Mouse (Mus musculus) layer of hippocampus, adult 11-12 months (tissue): ENCODE measurements around the gene a.
A peak's percentile ranks its signal among the peaks of the same experiment; 100 is the strongest.
"Not testable (repeated sequence)": the region's sequence is repeated elsewhere in the genome, so short reads cannot be mapped to it uniquely, and the experiment has no call there.

Experiments used
- DNase-seq: peaks from one replicate; pipeline ENCODE4 v3.0.0; 2022; ENCODE audit warnings: low spot score

a gene

GRCm38 (mm10) chr2:154922134-154922533 lies 130.9 kb downstream of the a start:
- DNase-seq, result not testable (repeated sequence)

GRCm38 (mm10) chr2:154925411-154926031 lies 134.3 kb downstream of the a start:
- DNase-seq, result no peak

GRCm38 (mm10) chr2:154926843-154927242 lies 135.6 kb downstream of the a start:
- no peak for DNase-seq

GRCm38 (mm10) chr2:154928298-154928697 lies 137.1 kb downstream of the a start:
- DNase-seq, result no peak

GRCm38 (mm10) chr2:154933884-154934283 lies 142.7 kb downstream of the a start:
- peak; percentile 9 for DNase-seq

GRCm38 (mm10) chr2:154936106-154936505 lies 144.9 kb downstream of the a start:
- DNase-seq, result no peak

GRCm38 (mm10) chr2:154936536-154937155 lies 145.4 kb downstream of the a start:
- no peak for DNase-seq

- no peak for DNase-seq
Measured at GRCm38 (mm10) chr2:154937547-154938390, 146.6 kb downstream of the a start.

GRCm38 (mm10) chr2:154941952-154942351 lies 150.8 kb downstream of the a start:
- no peak for DNase-seq

GRCm38 (mm10) chr2:154942546-154942945 lies 151.3 kb downstream of the a start:
- DNase-seq, result no peak

- DNase-seq, result peak; percentile 83
Measured at GRCm38 (mm10) chr2:154943101-154943500, 151.9 kb downstream of the a start.

GRCm38 (mm10) chr2:154946921-154947320 lies 155.7 kb downstream of the a start:
- DNase-seq, result no peak

GRCm38 (mm10) chr2:154949352-154949751 lies 158.2 kb downstream of the a start:
- DNase-seq, result no peak

- no peak for DNase-seq
Measured at GRCm38 (mm10) chr2:154949877-154950276, 158.7 kb downstream of the a start.

GRCm38 (mm10) chr2:154950601-154951000 lies 159.4 kb downstream of the a start:
- no peak for DNase-seq

GRCm38 (mm10) chr2:154959486-154959885 lies 168.3 kb downstream of the a start:
- DNase-seq, result no peak

GRCm38 (mm10) chr2:154959909-154960308 lies 168.7 kb downstream of the a start:
- DNase-seq, result no peak

GRCm38 (mm10) chr2:154963176-154963575 lies 172.0 kb downstream of the a start:
- DNase-seq, result no peak

GRCm38 (mm10) chr2:154969740-154970397 lies 178.7 kb downstream of the a start:
- DNase-seq, result not testable (repeated sequence)

GRCm38 (mm10) chr2:154971919-154972692 lies 180.9 kb downstream of the a start:
- no peak for DNase-seq

GRCm38 (mm10) chr2:154972981-154973380 lies 181.8 kb downstream of the a start:
- DNase-seq, result no peak

GRCm38 (mm10) chr2:154986609-154987008 lies 195.4 kb downstream of the a start:
- no peak for DNase-seq
